Mouse (Mus musculus) embryonic facial prominence, embryonic 11.5 days (tissue): Measurements from ENCODE around the gene Defb15. TPM values are rescaled to one million over a fixed set of nuclear protein-coding genes. Genes with fewer than 3 reads are reported as not detected.
A peak's percentile ranks its signal among the peaks of the same experiment; 100 is the strongest.

Experiments used
- ATAC-seq: fragments of 200-750 bp; cut with Nextera tagmentation; replicated peaks from 2 replicates; pipeline ENCODE4 v1.8.0; 2017; ENCODE audit warnings: low read depth; ENCODE audit not compliant: insufficient number of reproducible peaks, low FRiP score, low TSS enrichment
- DNase-seq: peaks from one replicate; pipeline ENCODE4 v3.0.0-alpha.2; 2015; ENCODE audit warnings: low spot score
- H3K27ac ChIP-seq: fragments of 300-500 bp; sonication (generic); replicated peaks from 2 replicates; pipeline ENCODE4 v1.5.1; 2014; ENCODE audit warnings: mild to moderate bottlenecking, low read depth, low read length, control low read depth
- H3K27me3 ChIP-seq: fragments of 300-500 bp; sonication (generic); 2 replicates; pipeline ENCODE4 v1.6.1; 2014; ENCODE audit warnings: mild to moderate bottlenecking, low read length, moderate library complexity, mixed read lengths; ENCODE audit not compliant: control insufficient read depth, insufficient read depth
- H3K36me3 ChIP-seq: fragments of 300-500 bp; sonication (generic); replicated peaks from 2 replicates; pipeline ENCODE4 v1.6.1; 2014; ENCODE audit warnings: low read depth, mild to moderate bottlenecking, low read length, moderate library complexity, mixed read lengths; ENCODE audit not compliant: control insufficient read depth, insufficient read depth
- H3K4me1 ChIP-seq: fragments of 300-500 bp; sonication (generic); 2 replicates; pipeline ENCODE4 v1.6.1; 2014; ENCODE audit warnings: low read length, mixed read lengths; ENCODE audit not compliant: control insufficient read depth, insufficient read depth
- H3K4me2 ChIP-seq: fragments of 300-500 bp; sonication (generic); 2 replicates; pipeline ENCODE4 v1.6.1; 2014; ENCODE audit warnings: low read depth, mild to moderate bottlenecking, control low read depth, low read length, moderate library complexity
- H3K4me3 ChIP-seq: fragments of 300-500 bp; sonication (generic); 2 replicates; pipeline ENCODE4 v1.5.1; 2014; ENCODE audit warnings: low read depth, low read length, control low read depth
- H3K9ac ChIP-seq: fragments of 300-500 bp; sonication (generic); replicated peaks from 2 replicates; pipeline ENCODE4 v1.6.1; 2014; ENCODE audit warnings: mild to moderate bottlenecking, control low read depth, low read length
- H3K9me3 ChIP-seq: fragments of 300-500 bp; sonication (generic); replicated peaks from 2 replicates; pipeline ENCODE4 v1.6.1; 2016; ENCODE audit warnings: mild to moderate bottlenecking, low read length, inconsistent platforms, mixed read lengths; ENCODE audit not compliant: control insufficient read depth
- WGBS: fragments of 180-500 bp; shearing (Covaris S2); extraction: QIAGEN DNeasy Blood & Tissue Kit; methylation state at CpG from one replicate; pipeline ENCODE4 v1.1.7; 2014; 5-methylcytosine and 5-hydroxymethylcytosine counted together
- polyA plus RNA-seq: library from polyadenylated mRNA; unstranded; fragments of >200 nt; fragmentation: Nextera tagmentation; extraction: Ambion mirVana; gene quantifications from 2 replicates; pipeline ENCODE4 v1.2.1, GENCODE M21; 2014

Defb15 gene
- not detected in 2 replicates for polyA plus RNA-seq

GRCm38 (mm10) chr8:21932610-21933009, at the start of gene Defb15:
Gene Defb15 (minus strand): TSS chr8:21932710.
- Histone ChIP-seq H3K9me3 (no peaks in the 10 kb centered on the region), H3K4me2 (no peak within 1 kb of the TSS), H3K27me3 (no peaks in the 10 kb centered on the region), H3K9ac (no peak within 1 kb of the TSS), H3K27ac (no peak within 1 kb of the TSS), H3K4me3 (no peak within 1 kb of the TSS), H3K36me3 (no peaks in the 10 kb centered on the region), H3K4me1 (no peaks in the 10 kb centered on the region)
- WGBS: 91% methylated on average over 6 of the region's 6 CpGs
- DNase-seq: no peak
- ATAC-seq: no peak

GRCm38 (mm10) chr8:21981664-21982337, 49.3 kb upstream of the Defb15 start:
- 62% methylated on average over 8 of the region's 8 CpGs for WGBS
- Histone ChIP-seq H3K9ac (no peak overlapping the region), H3K36me3 (no peaks in the 10 kb centered on the region), H3K9me3 (no peaks in the 10 kb centered on the region), H3K27me3 (no peaks in the 10 kb centered on the region), H3K4me3 (no peak overlapping the region), H3K4me2 (no peak overlapping the region), H3K27ac (no peak overlapping the region), H3K4me1 (no peaks in the 10 kb centered on the region)
- DNase-seq (peak; percentile 11), ATAC-seq (no peak)

GRCm38 (mm10) chr8:21978193-21978592, 45.7 kb upstream of the Defb15 start:
- H3K4me1 ChIP-seq: no peaks in the 10 kb centered on the region
- H3K27ac ChIP-seq: no peak overlapping the region
- H3K9ac ChIP-seq: no peak overlapping the region
- no peak overlapping the region for H3K4me3 ChIP-seq
- no peak overlapping the region for H3K4me2 ChIP-seq
- no peak for DNase-seq
- H3K36me3 ChIP-seq: no peaks in the 10 kb centered on the region
- no peaks in the 10 kb centered on the region for H3K9me3 ChIP-seq
- 62% methylated on average over 4 of the region's 4 CpGs for whole genome bisulfite sequencing
- no peak for ATAC-seq
- H3K27me3 ChIP-seq: no peaks in the 10 kb centered on the region

- WGBS: 91% methylated on average over 3 of the region's 3 CpGs
- no peak within 1 kb of the TSS for H3K27ac ChIP-seq
- H3K4me3 ChIP-seq: no peak within 1 kb of the TSS
These were observed 37.0 kb upstream of the Defb15 start, which contains the start of gene Ccdc70 for GRCm38 (mm10) chr8:21969475-21969874. Gene Ccdc70 (plus strand): TSS chr8:21969775.

GRCm38 (mm10) chr8:21966646-21967045, 34.1 kb upstream of the Defb15 start:
- DNase-seq: no peak
- Histone ChIP-seq H3K9ac (no peak overlapping the region), H3K4me3 (no peak overlapping the region), H3K4me2 (no peak overlapping the region), H3K27ac (no peak overlapping the region), H3K36me3 (no peaks in the 10 kb centered on the region), H3K27me3 (no peaks in the 10 kb centered on the region), H3K4me1 (no peaks in the 10 kb centered on the region), H3K9me3 (no peaks in the 10 kb centered on the region)
- WGBS: 78% methylated on average over 1 of the region's 1 CpGs
- no peak for ATAC-seq

More at GRCm38 (mm10) chr8:21969475-21969874, 37.0 kb upstream of the Defb15 start, which contains the start of gene Ccdc70:
- Histone ChIP-seq H3K27me3 (no peaks in the 10 kb centered on the region), H3K4me2 (no peak within 1 kb of the TSS), H3K4me1 (no peaks in the 10 kb centered on the region), H3K9ac (no peak within 1 kb of the TSS), H3K36me3 (no peaks in the 10 kb centered on the region), H3K9me3 (no peaks in the 10 kb centered on the region)
- DNase-seq (no peak), ATAC-seq (no peak)

GRCm38 (mm10) chr8:21958414-21958813, 25.9 kb upstream of the Defb15 start, which contains the start of gene Fam90a1a:
Gene Fam90a1a (plus strand): TSS chr8:21958714.
- ATAC-seq (no peak), DNase-seq (no peak)
- Histone ChIP-seq H3K9me3 (no peaks in the 10 kb centered on the region), H3K4me1 (no peaks in the 10 kb centered on the region), H3K9ac (no peak within 1 kb of the TSS), H3K4me3 (no peak within 1 kb of the TSS), H3K4me2 (no peak within 1 kb of the TSS), H3K36me3 (no peaks in the 10 kb centered on the region), H3K27ac (no peak within 1 kb of the TSS), H3K27me3 (no peaks in the 10 kb centered on the region)
- WGBS: 88% methylated on average over 2 of the region's 2 CpGs

- H3K27ac ChIP-seq: no peak overlapping the region
- H3K4me2 ChIP-seq: no peak overlapping the region
- no peaks in the 10 kb centered on the region for H3K9me3 ChIP-seq
- 86% methylated on average over 3 of the region's 3 CpGs for WGBS
- no peaks in the 10 kb centered on the region for H3K27me3 ChIP-seq
- H3K4me3 ChIP-seq: no peak overlapping the region
- H3K4me1 ChIP-seq: no peaks in the 10 kb centered on the region
- no peaks in the 10 kb centered on the region for H3K36me3 ChIP-seq
- no peak for DNase-seq
- no peak overlapping the region for H3K9ac ChIP-seq
- no peak for ATAC-seq
These were observed 23.8 kb upstream of the Defb15 start for GRCm38 (mm10) chr8:21956336-21956735.

- Histone ChIP-seq H3K9me3 (no peaks in the 10 kb centered on the region), H3K9ac (no peak overlapping the region), H3K27me3 (no peaks in the 10 kb centered on the region), H3K4me3 (no peak overlapping the region), H3K4me1 (no peaks in the 10 kb centered on the region), H3K36me3 (no peaks in the 10 kb centered on the region), H3K4me2 (no peak overlapping the region), H3K27ac (no peak overlapping the region)
- ATAC-seq (no peak), DNase-seq (peak; percentile 69)
- WGBS: 7% methylated on average over 9 of the region's 9 CpGs
These were observed 22.8 kb upstream of the Defb15 start for GRCm38 (mm10) chr8:21955321-21955720.
